Mouse (Mus musculus): ENCODE data around the gene Eln. TPM values are rescaled to one million over a fixed set of nuclear protein-coding genes. Genes with fewer than 3 reads are reported as not detected.

The Eln gene
- total and polyA plus RNA-seq, 2 experiments: 0.37 to 4.0 TPM

DNA sequence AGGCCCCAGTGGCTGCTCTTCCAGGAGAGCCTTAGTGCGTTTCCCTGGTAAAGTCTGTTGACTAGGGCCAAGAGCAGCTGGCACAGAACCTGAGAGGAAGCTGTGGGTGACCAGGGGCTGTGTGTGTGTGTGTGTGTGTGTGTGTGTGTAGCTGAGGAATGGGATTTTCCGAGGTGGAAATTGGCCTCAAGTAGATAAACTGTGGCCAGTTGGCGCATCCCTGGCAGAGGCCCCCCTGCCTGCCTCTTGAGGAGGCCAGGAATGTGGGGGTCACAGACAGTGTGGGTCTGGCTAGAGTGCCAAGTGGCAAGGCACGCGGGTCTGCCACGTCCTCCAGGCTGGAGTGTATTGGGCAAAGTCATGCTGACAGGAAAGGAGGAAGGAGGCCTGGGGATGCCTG, 37.8 kb downstream of the Eln start:
- no peaks in the 10 kb centered on the region for H3K36me3 ChIP-seq (ENCODE audit: control insufficient read depth, insufficient read depth, low read length)
- TF ChIP-seq CTCF (IDR thresholded peaks at IDR 0.05; ENCODE audit: low read depth, low read length) (no peak), POLR2A (IDR thresholded peaks at IDR 0.05; ENCODE audit: extremely low read depth, insufficient read depth, low read length) (no peak)
- DNase-seq (ENCODE audit: extremely low read depth, low read depth, low spot score): no peak

DNA sequence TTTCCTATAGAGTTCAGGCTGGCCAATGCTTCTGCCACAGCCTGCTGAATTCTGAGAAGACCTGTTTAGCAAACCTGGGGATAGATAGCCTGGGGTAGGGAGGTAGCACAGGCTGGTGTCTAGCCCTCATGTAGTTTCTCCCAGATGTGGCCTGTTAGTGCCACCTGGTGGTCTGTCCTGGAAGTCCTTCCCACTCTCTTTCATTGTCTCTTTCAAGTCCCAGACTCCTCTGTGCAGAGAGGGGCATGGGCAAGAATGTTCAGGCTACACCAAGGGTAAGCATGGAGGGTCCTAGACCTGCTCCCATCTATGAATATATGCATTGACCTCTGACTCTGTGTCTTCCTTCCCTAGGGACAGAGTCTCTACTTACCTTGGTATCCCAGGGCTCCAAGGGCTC, 43.0 kb downstream of the Eln start:
- H3K36me3 ChIP-seq (ENCODE audit: control insufficient read depth, insufficient read depth, low read length): no peaks in the 10 kb centered on the region
- H3K27me3 ChIP-seq (ENCODE audit: control insufficient read depth, insufficient read depth, low read length): no peaks in the 10 kb centered on the region
- DNase-seq (ENCODE audit: extremely low read depth, low read depth, low spot score): peak; percentile 38
- no peak overlapping the region for H3K27ac ChIP-seq (replicated peaks; ENCODE audit: insufficient read depth, low read depth, low read length)
- no peak overlapping the region for H3K9ac ChIP-seq (ENCODE audit: low read depth, low read length)
- TF ChIP-seq CTCF (IDR thresholded peaks at IDR 0.05; ENCODE audit: low read depth, low read length) (peak; percentile 79), POLR2A (IDR thresholded peaks at IDR 0.05; ENCODE audit: extremely low read depth, insufficient read depth, low read length) (no peak)
- H3K4me1 ChIP-seq (ENCODE audit: control insufficient read depth, insufficient read depth, low read length): no peaks in the 10 kb centered on the region
- no peak overlapping the region for H3K4me3 ChIP-seq (ENCODE audit: insufficient read depth, low read depth, low read length)
- no peaks in the 10 kb centered on the region for H3K79me2 ChIP-seq (ENCODE audit: control insufficient read depth, insufficient read depth, low read length)

More for the DNA sequence above, 37.8 kb downstream of the Eln start:
- Histone ChIP-seq H3K9ac (ENCODE audit: low read depth, low read length) (no peak overlapping the region), H3K4me1 (ENCODE audit: control insufficient read depth, insufficient read depth, low read length) (no peaks in the 10 kb centered on the region), H3K27me3 (ENCODE audit: control insufficient read depth, insufficient read depth, low read length) (no peaks in the 10 kb centered on the region), H3K4me3 (ENCODE audit: insufficient read depth, low read depth, low read length) (no peak overlapping the region), H3K27ac (replicated peaks; ENCODE audit: insufficient read depth, low read depth, low read length) (no peak overlapping the region), H3K79me2 (ENCODE audit: control insufficient read depth, insufficient read depth, low read length) (no peaks in the 10 kb centered on the region)
- WGBS: 48% methylated on average over 6 of the region's 6 CpGs

DNA sequence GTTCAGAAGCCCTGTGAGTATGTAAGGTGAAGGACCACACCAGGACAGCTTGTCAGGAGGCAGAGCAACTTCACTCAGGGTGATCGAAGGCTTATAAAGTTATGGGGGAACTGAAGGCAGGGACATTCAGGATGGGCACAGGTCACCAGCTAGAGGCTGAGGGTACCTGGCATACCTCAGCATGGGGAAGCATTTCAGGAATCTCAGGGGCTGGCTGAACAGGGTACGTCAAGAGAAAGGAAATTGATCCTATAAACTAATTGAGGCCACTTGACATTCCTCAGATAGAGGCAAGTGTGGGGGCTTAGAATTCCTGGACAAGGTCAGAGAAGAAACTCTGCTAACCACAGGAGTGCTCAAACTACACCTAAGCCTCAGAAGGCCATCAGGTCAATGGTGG, 51.6 kb downstream of the Eln start:
- no peaks in the 10 kb centered on the region for H3K36me3 ChIP-seq (ENCODE audit: control insufficient read depth, insufficient read depth, low read length)
- no peak for DNase-seq (ENCODE audit: extremely low read depth, low read depth, low spot score)
- H3K4me1 ChIP-seq (ENCODE audit: control insufficient read depth, insufficient read depth, low read length): no peaks in the 10 kb centered on the region
- TF ChIP-seq POLR2A (IDR thresholded peaks at IDR 0.05; ENCODE audit: extremely low read depth, insufficient read depth, low read length) (no peak), CTCF (IDR thresholded peaks at IDR 0.05; ENCODE audit: low read depth, low read length) (no peak)
- no peaks in the 10 kb centered on the region for H3K27me3 ChIP-seq (ENCODE audit: control insufficient read depth, insufficient read depth, low read length)
- no peak overlapping the region for H3K4me3 ChIP-seq (ENCODE audit: insufficient read depth, low read depth, low read length)
- no peak overlapping the region for H3K9ac ChIP-seq (ENCODE audit: low read depth, low read length)
- no peak overlapping the region for H3K27ac ChIP-seq (replicated peaks; ENCODE audit: insufficient read depth, low read depth, low read length)
- 92% methylated on average over 2 of the region's 2 CpGs for WGBS
- H3K79me2 ChIP-seq (ENCODE audit: control insufficient read depth, insufficient read depth, low read length): no peaks in the 10 kb centered on the region

DNA sequence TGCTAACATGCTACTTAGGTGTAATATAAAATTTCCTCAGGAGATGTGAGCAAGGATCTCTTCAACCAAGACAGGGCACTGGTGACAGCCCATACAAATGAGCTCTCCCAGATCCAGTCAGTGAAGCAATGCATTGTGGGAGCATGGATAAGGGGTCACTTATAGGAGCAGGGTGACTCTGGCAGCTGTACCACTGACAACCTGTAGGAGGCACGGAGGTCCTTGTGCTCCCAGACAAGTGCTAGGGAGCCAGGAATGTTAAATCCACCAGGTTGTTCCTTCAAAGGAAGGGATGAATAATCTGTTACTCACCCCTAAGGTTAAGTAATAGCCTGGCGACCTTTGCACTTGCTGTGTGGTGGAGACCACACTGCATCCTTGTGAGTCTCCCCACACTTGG, 52.0 kb downstream of the Eln start:
- no peaks in the 10 kb centered on the region for H3K4me1 ChIP-seq (ENCODE audit: control insufficient read depth, insufficient read depth, low read length)
- H3K9ac ChIP-seq (ENCODE audit: low read depth, low read length): no peak overlapping the region
- DNase-seq (ENCODE audit: extremely low read depth, low read depth, low spot score): no peak
- H3K36me3 ChIP-seq (ENCODE audit: control insufficient read depth, insufficient read depth, low read length): no peaks in the 10 kb centered on the region
- H3K4me3 ChIP-seq (ENCODE audit: insufficient read depth, low read depth, low read length): no peak overlapping the region
- no peaks in the 10 kb centered on the region for H3K27me3 ChIP-seq (ENCODE audit: control insufficient read depth, insufficient read depth, low read length)
- TF ChIP-seq CTCF (IDR thresholded peaks at IDR 0.05; ENCODE audit: low read depth, low read length): peak; percentile 10; the same call in 1 of the 2 replicates
- TF ChIP-seq POLR2A (IDR thresholded peaks at IDR 0.05; ENCODE audit: extremely low read depth, insufficient read depth, low read length): no peak
- 35% methylated on average over 2 of the region's 2 CpGs for WGBS
- H3K79me2 ChIP-seq (ENCODE audit: control insufficient read depth, insufficient read depth, low read length): no peaks in the 10 kb centered on the region
- no peak overlapping the region for H3K27ac ChIP-seq (replicated peaks; ENCODE audit: insufficient read depth, low read depth, low read length)

DNA sequence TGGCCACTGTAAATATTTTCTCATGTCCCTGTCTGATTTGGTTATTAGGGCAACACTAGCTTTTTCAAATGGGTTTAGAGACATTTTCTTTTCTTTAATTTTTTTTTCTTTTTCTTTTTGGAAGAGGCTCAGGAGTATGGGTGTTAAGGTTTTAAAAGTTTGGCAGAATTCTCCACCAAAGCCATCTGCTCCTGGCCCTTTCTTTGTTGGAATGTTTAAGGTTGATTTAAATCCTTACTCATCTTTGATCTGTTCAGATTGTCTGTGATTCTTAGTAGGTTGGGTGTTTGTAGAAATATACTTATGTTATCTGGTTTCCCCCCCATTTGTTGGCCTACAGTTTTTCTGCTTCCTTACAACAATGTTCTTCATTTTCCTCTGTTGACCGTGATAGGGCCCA, 54.4 kb downstream of the Eln start:
- DNase-seq (ENCODE audit: extremely low read depth, low read depth, low spot score): no peak
- Histone ChIP-seq H3K4me3 (ENCODE audit: insufficient read depth, low read depth, low read length) (no peak overlapping the region), H3K9ac (ENCODE audit: low read depth, low read length) (no peak overlapping the region), H3K36me3 (ENCODE audit: control insufficient read depth, insufficient read depth, low read length) (no peaks in the 10 kb centered on the region), H3K4me1 (ENCODE audit: control insufficient read depth, insufficient read depth, low read length) (no peaks in the 10 kb centered on the region), H3K27me3 (ENCODE audit: control insufficient read depth, insufficient read depth, low read length) (no peaks in the 10 kb centered on the region), H3K27ac (replicated peaks; ENCODE audit: insufficient read depth, low read depth, low read length) (no peak overlapping the region), H3K79me2 (ENCODE audit: control insufficient read depth, insufficient read depth, low read length) (no peaks in the 10 kb centered on the region)
- TF ChIP-seq POLR2A (IDR thresholded peaks at IDR 0.05; ENCODE audit: extremely low read depth, insufficient read depth, low read length): no peak
- TF ChIP-seq CTCF (IDR thresholded peaks at IDR 0.05; ENCODE audit: low read depth, low read length): no peak
- WGBS: 94% methylated on average over 1 of the region's 1 CpGs

DNA sequence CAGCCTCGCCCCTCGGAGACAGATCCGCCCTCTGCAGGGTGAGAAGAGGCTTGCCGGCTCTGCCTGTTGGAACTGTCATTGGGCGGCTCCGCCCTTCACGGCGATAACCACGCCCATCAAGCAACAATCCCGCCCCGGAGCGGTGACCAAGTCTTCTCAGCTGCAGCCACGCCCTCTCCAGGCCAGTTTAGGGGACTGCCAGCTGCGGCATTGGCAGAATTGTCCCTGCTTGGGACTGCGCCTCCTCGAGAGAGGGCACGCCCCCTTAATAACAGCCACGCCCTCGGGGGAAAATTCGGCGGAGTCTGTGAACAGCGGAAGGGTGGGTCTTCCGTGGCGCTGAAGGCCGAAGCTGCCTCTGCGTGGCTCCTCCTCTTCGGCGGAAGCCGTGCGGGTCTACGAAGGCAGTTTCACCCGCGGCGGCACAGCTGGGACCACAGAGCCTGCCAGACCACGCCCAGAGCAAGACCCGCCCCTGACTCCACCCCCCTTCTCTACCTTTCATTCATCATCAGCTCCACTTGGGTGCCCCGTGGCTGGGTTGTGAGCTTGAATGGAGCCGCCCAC, 58.3 kb downstream of the Eln start:
- Histone ChIP-seq H3K79me2 (ENCODE audit: control insufficient read depth, insufficient read depth, low read length) (no peaks in the 10 kb centered on the region), H3K27me3 (ENCODE audit: control insufficient read depth, insufficient read depth, low read length) (no peaks in the 10 kb centered on the region), H3K27ac (replicated peaks; ENCODE audit: insufficient read depth, low read depth, low read length) (no peak overlapping the region), H3K9ac (ENCODE audit: low read depth, low read length) (0 out of 2 replicates have a peak overlapping the region, but pooled peaks have one; percentile 16), H3K4me3 (ENCODE audit: insufficient read depth, low read depth, low read length) (peak overlapping the region; percentile 67), H3K4me1 (ENCODE audit: control insufficient read depth, insufficient read depth, low read length) (no peaks in the 10 kb centered on the region), H3K36me3 (ENCODE audit: control insufficient read depth, insufficient read depth, low read length) (no peaks in the 10 kb centered on the region)
- WGBS: under 1% methylated on average over 38 of the region's 38 CpGs
- peak; percentile 48; the same call in 1 of the 2 replicates for TF ChIP-seq CTCF (IDR thresholded peaks at IDR 0.05; ENCODE audit: low read depth, low read length)
- TF ChIP-seq POLR2A (IDR thresholded peaks at IDR 0.05; ENCODE audit: extremely low read depth, insufficient read depth, low read length): 0 out of 2 replicates have a peak, but pooled peaks have one; percentile 8
- peak; percentile 97 for DNase-seq (ENCODE audit: extremely low read depth, low read depth, low spot score)

Measured in liver, adult 2 months (tissue).